Mouse (Mus musculus): ENCODE data around the gene Zfp979.
"Not testable (repeated sequence)": the region's sequence is repeated elsewhere in the genome, so short reads cannot be mapped to it uniquely, and the experiment has no call there.

Zfp979 gene

GRCm38 (mm10) chr4:147642413-147642812 lies at the start of gene Zfp979:
Zfp979 (minus strand) TSS chr4:147642513.
- not testable (repeated sequence) for DNase-seq (ENCODE audit: low read depth)

GRCm38 (mm10) chr4:147655245-147655644 lies 12.9 kb upstream of the Zfp979 start:
- not testable (repeated sequence) for DNase-seq (ENCODE audit: low read depth)

- not testable (repeated sequence) for DNase-seq (ENCODE audit: low read depth)
These were observed 5.1 kb upstream of the Zfp979 start for GRCm38 (mm10) chr4:147647407-147647806.

- DNase-seq (ENCODE audit: low read depth), result not testable (repeated sequence)
These were observed 381 bp downstream of the Zfp979 start for GRCm38 (mm10) chr4:147641932-147642331.

- DNase-seq (ENCODE audit: low read depth), result not testable (repeated sequence)
These were observed 8.5 kb downstream of the Zfp979 start for GRCm38 (mm10) chr4:147633818-147634262.

- not testable (repeated sequence) for DNase-seq (ENCODE audit: low read depth)
These were observed 35.8 kb downstream of the Zfp979 start for GRCm38 (mm10) chr4:147606511-147606910.

GRCm38 (mm10) chr4:147605521-147605920 lies 36.8 kb downstream of the Zfp979 start:
- DNase-seq (ENCODE audit: low read depth), result no peak

- no peak for DNase-seq (ENCODE audit: low read depth)
These were observed 38.5 kb downstream of the Zfp979 start for GRCm38 (mm10) chr4:147603806-147604205.

GRCm38 (mm10) chr4:147601881-147602280 lies 40.4 kb downstream of the Zfp979 start:
- DNase-seq (ENCODE audit: low read depth), result no peak

- no peak for DNase-seq (ENCODE audit: low read depth)
These were observed 43.5 kb downstream of the Zfp979 start for GRCm38 (mm10) chr4:147598831-147599230.

- DNase-seq (ENCODE audit: low read depth), result no peak
These were observed 44.6 kb downstream of the Zfp979 start for GRCm38 (mm10) chr4:147597685-147598084.

- DNase-seq (ENCODE audit: low read depth), result not testable (repeated sequence)
These were observed 47.7 kb downstream of the Zfp979 start for GRCm38 (mm10) chr4:147594630-147595029.

GRCm38 (mm10) chr4:147586511-147587473 lies 55.5 kb downstream of the Zfp979 start:
- DNase-seq (ENCODE audit: low read depth), result no peak

- DNase-seq (ENCODE audit: low read depth), result not testable (repeated sequence)
These were observed 62.9 kb downstream of the Zfp979 start for GRCm38 (mm10) chr4:147579371-147579770.

- DNase-seq (ENCODE audit: low read depth), result not testable (repeated sequence)
These were observed 71.2 kb downstream of the Zfp979 start for GRCm38 (mm10) chr4:147571156-147571555.

- no peak for DNase-seq (ENCODE audit: low read depth)
These were observed 76.7 kb downstream of the Zfp979 start for GRCm38 (mm10) chr4:147565426-147566220.

Data from naive thymus-derived CD4-positive, alpha-beta T cell, adult 2 months (primary cell).